Mouse (Mus musculus) bone marrow macrophage, adult 2 months (primary cell): ENCODE measurements around the gene Lzts3. TPM values are rescaled to one million over a fixed set of nuclear protein-coding genes. Genes with fewer than 3 reads are reported as not detected.

ENCODE experiments used
- H3K27ac ChIP-seq: 2 replicates; pipeline ENCODE4 v1.5.1; 2012; ENCODE audit warnings: low read depth, low read length; ENCODE audit not compliant: insufficient read depth
- H3K4me1 ChIP-seq: 2 replicates; pipeline ENCODE4 v1.6.1; 2012; ENCODE audit warnings: low read length; ENCODE audit not compliant: control insufficient read depth, insufficient read depth
- H3K4me3 ChIP-seq: 2 replicates; pipeline ENCODE4 v1.5.1; 2012; ENCODE audit warnings: mild to moderate bottlenecking, low read length, moderate library complexity; ENCODE audit not compliant: insufficient read depth
- CTCF ChIP-seq: IDR thresholded peaks from 2 replicates; pipeline ENCODE4 v1.5.1; 2012; ENCODE audit warnings: low read depth, mild to moderate bottlenecking, low read length, moderate library complexity
- POLR2A ChIP-seq: IDR thresholded peaks from 2 replicates; pipeline ENCODE4 v1.6.1; 2012; ENCODE audit warnings: mild to moderate bottlenecking, low read depth, low read length, borderline replicate concordance
- polyA plus RNA-seq: library from polyadenylated mRNA; stranded (reverse); fragments of >200 nt; gene quantifications from 2 replicates; pipeline ENCODE4 v1.2.4, GENCODE M21; 2012; ENCODE audit not compliant: missing spikeins, insufficient read depth, insufficient read length

Gene Lzts3
- polyA plus RNA-seq, 1 experiment = 3.3 TPM

DNA sequence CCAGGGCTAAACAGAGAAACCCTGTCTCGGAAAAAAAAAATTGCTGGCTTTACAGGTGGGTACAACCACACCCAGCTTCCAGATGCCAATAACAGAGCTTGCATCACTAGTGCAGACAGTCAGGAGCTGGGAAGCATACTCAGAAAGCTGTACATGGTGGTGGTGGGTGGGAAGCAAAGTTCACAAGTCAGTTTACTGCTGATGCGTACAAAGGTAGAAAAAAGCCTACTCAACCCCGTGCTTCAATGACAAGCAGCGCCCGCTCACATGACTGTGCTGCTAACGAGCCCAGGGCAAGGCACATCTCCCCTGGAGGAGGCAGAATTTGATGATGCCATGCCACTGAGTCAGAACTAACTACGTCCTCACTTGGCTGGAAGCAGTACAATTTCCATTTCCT, 23.6 kb downstream of the Lzts3 start:
- no peak overlapping the region for H3K27ac ChIP-seq
- no peak for TF ChIP-seq CTCF
- TF ChIP-seq POLR2A = no peak
- no peak overlapping the region for H3K4me3 ChIP-seq
- no peaks in the 10 kb centered on the region for H3K4me1 ChIP-seq

DNA sequence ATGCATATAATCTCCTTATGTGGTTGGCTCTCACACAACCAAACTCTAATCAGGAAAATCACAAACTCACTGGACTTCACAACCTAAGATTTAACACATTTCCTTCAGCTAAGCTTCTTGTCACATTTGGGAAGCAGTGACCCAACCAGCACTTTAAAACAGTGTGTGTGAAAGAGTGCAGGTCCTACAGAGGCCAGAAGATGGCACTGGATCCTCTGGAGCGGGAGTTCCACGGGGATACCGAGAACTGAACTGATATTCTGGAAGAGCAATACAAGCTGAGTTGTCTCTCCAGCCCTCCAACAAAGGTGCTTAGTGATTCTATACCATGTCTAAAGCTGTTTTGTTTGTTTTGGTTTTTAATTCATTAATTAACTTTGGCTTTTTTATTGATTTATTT, 29.5 kb downstream of the Lzts3 start:
- TF ChIP-seq CTCF = peak; percentile 34; the same call in 1 of the 2 replicates
- TF ChIP-seq POLR2A = no peak

DNA sequence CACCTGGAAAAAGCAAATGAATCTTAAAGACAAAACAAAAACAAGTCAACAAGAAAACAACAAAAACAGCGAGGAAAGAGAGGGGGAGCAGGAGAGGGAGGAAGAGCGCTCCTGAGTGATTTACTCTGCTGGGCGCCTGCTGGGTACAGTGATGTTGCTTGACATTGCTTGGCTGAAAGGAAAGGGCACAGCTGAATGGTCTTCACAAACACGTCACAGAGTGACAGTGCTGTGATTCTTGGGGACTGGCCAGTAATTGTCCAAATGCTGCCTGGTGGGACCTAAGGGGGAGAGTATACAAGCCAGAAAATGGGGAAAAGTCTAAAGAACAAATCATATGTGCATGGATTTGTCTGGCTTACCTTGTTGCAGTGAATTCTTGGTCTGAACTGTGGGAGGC, 40.4 kb downstream of the Lzts3 start:
- Histone ChIP-seq H3K4me1 (0 out of 2 replicates have a peak, but pooled peaks cover 2% of the 10 kb centered on the region), H3K27ac (no peak overlapping the region), H3K4me3 (no peak overlapping the region)
- no peak for TF ChIP-seq CTCF
- no peak for TF ChIP-seq POLR2A

More for the DNA sequence above, 29.5 kb downstream of the Lzts3 start:
- H3K27ac ChIP-seq = no peak overlapping the region
- H3K4me3 ChIP-seq = no peak overlapping the region
- no peaks in the 10 kb centered on the region for H3K4me1 ChIP-seq

DNA sequence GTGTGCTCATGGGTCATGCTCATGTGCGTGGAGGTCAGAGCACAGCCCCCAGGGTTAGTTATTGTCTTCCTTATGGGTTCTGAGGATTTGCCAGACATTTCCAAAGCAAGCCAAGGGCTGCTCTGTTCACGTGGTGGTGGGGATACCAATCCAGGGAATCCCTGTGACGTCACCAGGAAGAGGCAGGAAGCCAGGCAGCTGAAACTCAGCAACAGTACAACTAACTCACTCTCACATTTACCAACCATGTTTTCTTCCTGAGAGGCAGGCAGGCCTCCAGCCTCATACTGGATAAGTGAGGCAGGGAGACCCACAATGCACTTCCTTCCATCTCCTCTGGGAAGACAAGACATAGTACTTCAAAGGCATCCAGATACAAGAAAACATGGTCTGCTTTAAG, 44.2 kb downstream of the Lzts3 start:
- Histone ChIP-seq H3K4me3 (no peak overlapping the region), H3K4me1 (0 out of 2 replicates have a peak, but pooled peaks cover 2% of the 10 kb centered on the region), H3K27ac (no peak overlapping the region)
- TF ChIP-seq POLR2A = no peak
- TF ChIP-seq CTCF = no peak

GRCm38 (mm10) chr2:130597601-130598010, 45.0 kb downstream of the Lzts3 start:
- 0 out of 2 replicates have a peak, but pooled peaks cover 2% of the 10 kb centered on the region for H3K4me1 ChIP-seq
- H3K27ac ChIP-seq = no peak overlapping the region
- no peak overlapping the region for H3K4me3 ChIP-seq
- TF ChIP-seq POLR2A (no peak), CTCF (peak; percentile 55)

DNA sequence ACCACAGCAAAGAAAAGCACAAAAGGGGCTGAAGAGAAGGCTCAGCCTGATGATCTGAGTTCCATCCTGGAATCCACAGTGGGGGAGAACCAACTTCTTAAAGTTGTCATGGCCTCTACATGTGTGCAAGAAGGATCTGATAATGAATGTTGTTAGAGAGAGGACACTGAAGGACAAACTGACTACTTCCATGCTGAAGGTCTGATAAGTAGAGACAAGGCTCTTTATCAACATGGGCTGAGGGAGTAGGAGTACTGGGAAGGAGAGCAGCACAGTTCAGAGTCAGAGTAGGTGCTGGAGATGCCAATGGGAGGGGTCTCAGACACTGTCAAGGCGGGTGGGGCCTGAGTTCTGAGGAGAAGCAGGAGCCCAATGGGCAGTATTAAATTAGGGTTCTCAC, 47.0 kb downstream of the Lzts3 start:
- Histone ChIP-seq H3K27ac (no peak overlapping the region), H3K4me1 (0 out of 2 replicates have a peak, but pooled peaks cover 2% of the 10 kb centered on the region), H3K4me3 (no peak overlapping the region)
- TF ChIP-seq CTCF = no peak
- TF ChIP-seq POLR2A = no peak

- H3K27ac ChIP-seq = no peak overlapping the region
- no peaks in the 10 kb centered on the region for H3K4me1 ChIP-seq
- TF ChIP-seq POLR2A (no peak), CTCF (no peak)
- H3K4me3 ChIP-seq = no peak overlapping the region
Measured at GRCm38 (mm10) chr2:130591016-130591415, 51.6 kb downstream of the Lzts3 start.

DNA sequence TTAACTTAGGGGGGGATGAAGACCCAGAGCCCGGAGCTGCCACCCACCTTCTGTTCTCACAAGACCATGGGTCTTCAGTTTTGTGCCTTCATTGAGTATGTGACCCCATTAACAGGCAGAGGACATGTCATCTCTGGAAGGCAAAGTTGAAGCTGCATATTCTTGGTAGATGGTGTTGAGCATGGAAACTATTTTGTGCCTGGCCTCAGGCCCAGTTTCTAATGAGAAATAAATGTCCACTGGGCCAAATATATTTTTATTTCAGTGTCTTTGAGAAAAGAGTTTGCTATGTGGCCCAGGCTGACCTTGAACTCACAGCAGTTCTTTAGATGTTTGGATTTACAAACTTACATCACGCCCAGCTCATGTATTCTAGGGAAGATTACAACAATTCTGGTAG, 52.8 kb downstream of the Lzts3 start:
- no peak overlapping the region for H3K27ac ChIP-seq
- TF ChIP-seq POLR2A (no peak), CTCF (no peak)
- H3K4me1 ChIP-seq = no peaks in the 10 kb centered on the region
- H3K4me3 ChIP-seq = no peak overlapping the region

DNA sequence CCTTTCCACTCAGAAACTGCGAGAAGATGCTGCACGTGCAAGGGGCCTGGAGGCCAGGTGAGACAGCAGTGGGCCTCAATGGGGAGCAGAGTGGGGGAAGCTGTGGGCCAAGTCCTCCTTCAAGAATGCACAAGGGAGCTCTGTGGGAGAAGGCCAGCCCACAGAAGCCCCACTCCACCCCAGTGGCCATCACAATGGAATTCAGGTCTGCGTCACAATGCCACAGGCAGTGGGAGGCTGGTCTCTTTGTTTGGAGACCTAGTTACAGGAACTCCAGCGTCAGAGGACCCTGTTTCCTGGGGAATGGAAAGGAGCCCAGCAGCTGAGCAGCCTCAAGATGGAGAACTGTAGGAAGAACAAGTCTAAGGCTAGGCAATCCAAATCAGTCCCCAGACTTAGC, 53.4 kb downstream of the Lzts3 start:
- TF ChIP-seq POLR2A (no peak), CTCF (no peak)
- H3K27ac ChIP-seq = no peak overlapping the region
- no peak overlapping the region for H3K4me3 ChIP-seq
- no peaks in the 10 kb centered on the region for H3K4me1 ChIP-seq

GRCm38 (mm10) chr2:130588373-130588772, 54.2 kb downstream of the Lzts3 start:
- Histone ChIP-seq H3K4me3 (no peak overlapping the region), H3K4me1 (peaks cover 7% of the 10 kb centered on the region), H3K27ac (no peak overlapping the region)
- no peak for TF ChIP-seq CTCF
- TF ChIP-seq POLR2A = no peak

GRCm38 (mm10) chr2:130586016-130586415, 56.6 kb downstream of the Lzts3 start:
- TF ChIP-seq CTCF (no peak), POLR2A (no peak)
- no peak overlapping the region for H3K4me3 ChIP-seq
- peaks cover 9% of the 10 kb centered on the region for H3K4me1 ChIP-seq
- H3K27ac ChIP-seq = no peak overlapping the region
